Mouse (Mus musculus): ENCODE measurements at regions not wholly inside any gene's neighbourhood (a gene's known extent, or its start where the extent isn't known, plus 50 kb on each side); places are given as distances from the start of the nearest gene placed in this dataset.

DNA sequence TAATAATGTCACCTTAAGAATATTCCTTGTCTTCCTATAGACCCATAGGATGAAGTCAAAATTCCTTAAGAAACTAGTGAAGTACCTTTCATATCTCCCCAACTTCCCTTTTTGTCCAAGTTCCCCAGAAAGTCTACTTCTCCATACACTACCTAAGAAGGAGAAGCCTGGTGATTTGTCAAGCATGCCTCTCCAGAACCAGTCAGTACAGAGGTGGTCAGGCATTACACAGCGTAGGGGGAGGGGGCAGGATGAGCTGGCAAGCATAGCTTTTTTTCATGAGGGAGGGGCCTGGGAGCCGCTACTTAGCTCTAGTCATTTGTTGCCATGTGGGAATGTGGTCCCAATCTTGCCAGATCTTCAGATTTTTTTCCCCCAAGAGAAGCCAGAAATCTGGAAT, 54.0 kb upstream of the Satb2 start:
- DNase-seq (ENCODE audit: low spot score): no peak

DNA sequence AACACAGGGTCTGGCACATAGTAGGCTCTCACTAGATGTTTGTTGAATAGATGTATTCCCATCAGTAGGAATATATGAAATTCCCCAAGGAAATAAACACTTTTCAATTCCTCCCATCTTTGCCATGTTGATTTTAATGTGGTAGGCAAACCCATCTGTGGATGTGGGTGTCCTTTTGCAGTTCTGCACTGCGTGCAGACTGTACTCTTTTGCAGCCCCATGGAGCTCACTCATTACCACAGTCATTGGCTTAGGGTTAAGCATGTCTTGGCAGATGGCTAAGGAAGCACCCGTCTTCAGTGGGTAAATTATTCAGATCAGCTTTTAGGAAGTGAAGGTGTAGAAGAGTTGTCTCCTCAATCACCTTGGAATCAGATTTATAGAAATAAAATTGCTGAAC, 54.8 kb upstream of the Satb2 start:
- no peak for DNase-seq (ENCODE audit: low spot score)

DNA sequence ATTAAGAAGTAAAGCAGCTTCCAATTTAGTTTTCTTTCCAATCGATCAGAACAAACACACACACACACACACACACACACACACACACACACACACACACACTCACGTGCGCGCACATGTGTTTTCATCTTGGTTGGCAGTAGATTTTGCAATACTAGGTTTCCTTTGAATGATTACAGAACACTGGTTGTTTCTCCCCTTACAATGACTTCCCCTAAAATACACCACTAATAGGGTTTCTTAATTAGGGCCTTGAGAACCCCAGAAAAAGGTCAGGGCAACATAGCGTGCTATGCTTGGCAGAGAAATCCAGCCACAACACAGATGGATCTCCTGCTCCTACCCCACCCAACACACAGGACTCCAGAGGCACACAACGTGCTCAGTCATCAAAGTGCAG, 56.0 kb upstream of the Satb2 start:
- DNase-seq (ENCODE audit: low spot score): no peak

DNA sequence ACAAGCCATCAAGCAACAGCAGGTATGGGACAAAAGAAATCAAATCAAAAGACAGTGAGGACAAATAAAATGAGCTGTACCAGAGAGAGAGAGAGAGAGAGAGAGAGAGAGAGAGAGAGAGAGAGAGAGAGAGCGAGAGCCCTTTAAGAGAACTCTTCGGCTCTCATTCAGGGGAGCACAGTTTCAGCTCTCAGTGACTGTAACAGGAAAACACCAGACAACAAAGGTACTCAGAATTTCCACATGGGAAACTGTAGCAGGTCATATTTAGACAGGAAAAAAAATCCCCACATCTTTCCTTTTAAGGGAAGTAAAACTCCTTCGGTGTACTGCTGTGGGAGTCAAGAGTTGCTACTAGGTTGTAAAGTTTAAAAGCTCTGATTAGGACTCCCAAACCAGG, 57.9 kb upstream of the Satb2 start:
- no peak for DNase-seq (ENCODE audit: low spot score)

DNA sequence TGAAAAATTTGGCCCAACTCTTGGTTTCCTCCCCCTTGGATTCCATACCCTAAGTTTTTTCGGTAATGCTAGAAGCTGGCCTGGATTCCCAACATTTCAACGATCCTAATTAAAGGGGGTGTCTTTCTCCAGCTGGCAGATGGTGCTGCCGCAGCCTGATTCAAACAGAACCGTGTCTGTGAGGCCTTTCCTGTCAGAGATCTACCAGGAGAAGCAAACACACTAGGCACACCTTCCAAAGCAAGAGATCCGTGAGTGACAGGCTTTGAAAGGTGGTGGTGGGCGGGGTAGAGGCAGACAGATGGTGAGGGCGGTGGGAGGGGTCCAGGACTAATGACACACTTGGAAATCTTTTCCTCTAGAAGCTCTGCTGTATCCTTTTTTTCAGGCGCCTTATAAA, 61.8 kb upstream of the Satb2 start:
- no peak for DNase-seq (ENCODE audit: low spot score)

DNA sequence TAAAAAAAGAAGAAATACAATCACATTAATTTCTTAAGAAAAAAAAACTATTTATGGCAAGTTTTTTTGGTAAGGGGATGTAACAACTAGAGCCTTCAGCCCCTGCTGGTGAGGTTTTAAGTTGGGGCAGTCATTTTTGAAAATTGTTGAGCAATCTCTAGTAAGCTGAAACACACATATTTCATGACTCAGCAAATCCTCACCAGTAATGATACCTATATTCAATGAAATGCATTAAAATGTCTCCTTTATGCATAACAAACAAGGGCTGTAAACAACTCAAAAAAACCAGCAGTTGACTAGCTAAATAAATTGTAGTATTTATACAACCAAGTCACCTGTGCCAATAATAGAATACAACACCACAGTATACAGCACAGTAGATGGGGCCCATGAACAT, 63.1 kb upstream of the Satb2 start:
- no peak for DNase-seq (ENCODE audit: low spot score)

DNA sequence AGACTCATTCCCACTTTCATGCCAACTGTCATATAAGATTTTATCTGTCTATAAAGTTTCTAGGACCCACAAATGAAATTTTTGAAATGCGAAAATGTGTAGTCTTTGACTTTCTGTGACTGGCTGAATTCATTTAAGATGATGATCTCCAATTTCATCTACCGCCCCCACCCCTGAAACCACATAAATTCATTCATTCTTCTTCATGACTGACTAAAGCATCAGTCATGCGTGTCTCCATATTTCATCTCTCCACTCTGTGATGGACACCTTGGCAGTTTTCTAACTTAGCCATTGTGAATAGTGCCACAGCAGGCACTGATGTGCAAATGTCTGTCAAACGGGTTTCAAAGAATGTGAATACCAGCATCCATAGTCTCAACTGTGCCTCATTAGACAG, 75.4 kb upstream of the Satb2 start:
- no peak for DNase-seq (ENCODE audit: low spot score)

DNA sequence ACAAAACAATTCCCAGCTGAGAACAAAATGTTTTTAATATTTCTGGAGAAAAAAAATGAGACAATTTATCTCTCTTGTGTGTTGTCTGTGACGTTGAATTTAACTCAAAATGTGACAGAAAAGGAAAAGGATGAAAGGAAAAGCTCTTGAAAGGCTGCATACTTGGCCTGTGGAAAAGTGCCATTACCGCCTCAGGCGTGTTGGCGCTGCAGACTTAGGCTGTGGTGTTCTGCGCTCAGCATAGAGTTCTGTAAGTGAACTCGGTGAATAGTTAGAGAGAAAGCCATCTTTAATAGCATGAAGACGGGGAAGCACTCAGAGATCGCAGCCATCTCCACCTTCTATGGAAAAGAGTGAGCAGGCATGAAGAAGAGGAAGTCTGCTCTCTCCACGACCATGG, 77.5 kb upstream of the Satb2 start:
- no peak for DNase-seq (ENCODE audit: low spot score)

DNA sequence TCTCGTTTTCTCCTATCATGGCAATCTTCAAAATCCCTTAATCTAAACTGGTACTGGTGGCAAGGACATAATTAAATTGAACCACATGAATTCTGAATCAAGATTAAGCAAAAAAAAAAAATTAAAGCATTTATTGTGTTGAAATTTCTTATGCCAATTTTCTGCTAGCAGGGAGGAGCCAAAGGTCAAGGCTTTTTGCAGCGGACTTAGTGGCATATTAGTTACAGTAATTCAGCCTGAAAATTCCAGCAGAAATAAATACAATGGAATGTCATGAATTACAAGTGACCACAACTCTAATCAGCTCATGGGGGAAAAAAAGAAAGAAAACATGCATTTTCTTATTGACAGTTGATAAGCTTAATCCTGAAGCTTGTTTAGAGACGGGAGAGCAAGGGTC, 80.8 kb upstream of the Satb2 start:
- DNase-seq (ENCODE audit: low spot score): no peak

DNA sequence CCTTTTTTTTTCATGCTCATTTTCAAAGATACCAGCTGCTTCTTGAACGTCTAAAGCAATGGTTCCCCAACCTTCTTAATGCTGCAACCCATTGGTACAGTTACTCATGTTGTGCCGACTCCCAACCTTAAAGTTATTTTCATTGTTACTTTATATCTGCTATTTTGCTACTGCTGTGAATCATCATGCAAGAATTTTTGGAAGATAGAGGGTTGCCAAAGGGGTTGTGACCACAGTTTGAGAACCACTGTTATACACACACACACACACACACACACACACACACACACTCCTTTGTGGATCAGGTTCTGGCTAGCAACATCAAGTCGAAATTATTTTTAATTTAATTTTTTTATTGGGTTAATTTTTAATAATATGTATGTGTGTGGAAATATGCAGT, 96.8 kb upstream of the Satb2 start:
- no peak for DNase-seq (ENCODE audit: low spot score)

DNA sequence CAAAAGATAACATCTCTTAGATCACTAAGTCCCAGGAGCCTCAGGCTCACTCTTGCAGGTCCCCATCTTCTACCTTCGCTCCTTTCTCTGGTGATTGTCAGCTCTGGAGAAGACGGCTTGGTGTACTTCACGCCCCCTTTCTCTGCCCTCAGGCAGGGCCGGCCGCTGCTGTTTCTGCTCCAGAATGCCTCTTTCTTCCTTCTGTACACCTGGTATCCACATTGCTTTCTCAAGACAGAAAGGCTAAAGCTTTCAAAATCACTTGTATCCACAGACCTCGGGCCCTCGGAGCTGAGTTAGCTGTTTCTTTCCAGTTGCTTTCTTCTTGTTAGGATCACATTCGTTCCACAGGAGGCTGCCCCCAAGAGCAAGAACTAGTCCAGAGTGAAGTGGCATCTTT, 98.2 kb upstream of the Satb2 start:
- DNase-seq (ENCODE audit: low spot score): no peak

DNA sequence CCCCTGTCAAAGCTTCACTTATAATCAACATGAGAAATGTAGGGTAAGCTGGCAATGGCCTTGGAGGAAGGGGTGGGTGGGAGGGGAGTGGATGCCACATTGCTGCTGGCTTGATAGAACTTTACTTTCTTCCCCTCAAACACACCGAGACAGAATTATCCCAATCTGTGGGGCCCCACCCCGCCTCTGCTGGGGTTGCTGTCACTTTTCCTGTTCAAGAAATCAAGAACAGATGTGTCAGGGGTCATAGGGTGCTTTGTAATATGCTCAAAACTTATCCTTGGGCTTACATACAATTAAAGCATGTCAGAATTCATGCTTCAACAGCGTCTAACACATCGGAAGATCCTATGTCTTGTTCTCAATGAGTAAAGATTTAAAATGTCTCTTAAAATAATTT, 101.9 kb upstream of the Satb2 start:
- no peak for DNase-seq (ENCODE audit: low spot score)

DNA sequence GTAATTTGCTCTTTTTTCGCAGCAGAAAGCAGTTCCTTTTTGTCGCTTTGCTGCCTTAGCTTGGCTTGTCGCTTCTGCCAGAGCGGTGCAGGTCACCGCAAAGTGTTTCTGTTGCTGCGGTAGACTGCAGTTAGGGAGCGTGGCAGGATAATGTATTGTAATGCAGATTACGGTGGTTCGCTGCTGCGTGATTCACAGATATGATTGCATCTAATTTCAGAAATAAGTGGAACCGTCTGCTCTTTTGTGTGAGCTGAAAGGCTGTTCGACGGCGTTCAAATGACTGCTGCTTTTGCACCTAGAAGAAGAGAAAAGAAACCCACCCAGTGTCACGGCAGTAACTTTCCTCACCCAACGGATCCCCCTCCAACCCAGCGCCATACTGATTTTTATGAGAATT, 104.7 kb upstream of the Satb2 start:
- DNase-seq (ENCODE audit: low spot score): no peak

DNA sequence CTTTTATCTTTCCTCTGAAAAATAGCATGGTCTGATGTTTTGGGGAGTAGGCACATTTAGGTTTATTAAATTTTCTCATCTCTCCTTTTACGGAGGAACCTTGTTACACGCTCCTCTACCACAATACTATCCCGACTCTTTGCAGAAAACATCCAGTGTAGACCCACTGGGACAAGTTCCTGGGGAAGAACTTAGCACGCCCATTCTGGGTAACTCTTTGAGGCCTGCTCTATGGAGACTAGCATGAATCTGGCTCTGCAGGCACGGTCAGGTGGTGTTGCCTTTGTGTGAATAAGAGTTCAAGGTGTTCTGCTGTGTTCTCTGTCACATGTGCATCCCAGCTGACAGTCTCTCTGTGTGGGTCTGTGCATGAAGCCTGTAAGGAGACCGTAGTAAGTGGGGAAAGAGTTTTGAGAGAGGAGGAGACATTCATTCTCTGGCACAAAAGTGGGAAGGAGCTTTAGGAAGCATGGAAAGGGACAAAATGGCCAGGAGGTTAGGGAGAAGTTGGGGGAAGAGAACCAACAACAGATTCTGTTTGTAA, 105.2 kb upstream of the Satb2 start:
- DNase-seq (ENCODE audit: low spot score): no peak

DNA sequence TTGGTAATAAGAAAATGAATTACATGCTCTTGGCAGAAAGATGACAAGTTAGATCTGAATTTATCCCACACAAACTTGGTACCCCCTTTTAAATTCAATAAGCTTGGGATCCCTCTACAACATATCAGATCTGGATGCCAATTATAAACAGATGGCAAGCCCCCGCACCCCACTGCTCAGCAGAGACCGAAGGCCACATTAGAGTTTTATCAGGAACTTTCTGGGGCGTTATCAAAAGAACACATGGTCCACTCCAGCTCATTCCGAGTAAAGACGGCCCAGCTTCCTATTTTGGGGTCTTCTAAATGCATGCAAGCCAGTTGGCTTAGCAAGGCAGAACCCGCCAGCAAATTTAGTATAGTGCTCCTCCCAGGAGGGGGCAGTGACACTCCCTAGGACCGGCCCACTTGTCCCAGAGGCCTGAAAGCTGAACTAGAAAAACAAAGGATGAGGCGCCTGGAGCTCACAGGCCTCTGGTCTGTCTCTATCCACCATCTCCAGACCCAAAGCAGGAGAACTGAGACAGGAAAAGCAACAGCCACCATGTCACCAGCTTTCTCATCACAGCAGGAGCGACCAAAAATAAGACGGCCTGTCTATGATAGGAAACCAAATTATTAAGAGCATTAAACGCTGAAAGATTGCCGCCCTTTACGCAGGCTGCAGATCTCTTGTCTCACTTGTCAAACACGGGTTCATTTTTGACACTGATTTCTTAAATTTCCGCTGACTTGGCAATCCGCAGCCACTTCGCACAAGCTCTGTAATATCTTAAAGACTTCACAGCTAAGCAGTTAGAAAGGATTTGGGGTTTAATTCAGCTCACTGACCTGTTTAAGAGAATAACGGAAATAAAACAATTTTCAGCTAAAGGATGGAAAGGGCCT, 117.2 kb upstream of the Satb2 start:
- DNase-seq (ENCODE audit: low spot score): no peak

DNA sequence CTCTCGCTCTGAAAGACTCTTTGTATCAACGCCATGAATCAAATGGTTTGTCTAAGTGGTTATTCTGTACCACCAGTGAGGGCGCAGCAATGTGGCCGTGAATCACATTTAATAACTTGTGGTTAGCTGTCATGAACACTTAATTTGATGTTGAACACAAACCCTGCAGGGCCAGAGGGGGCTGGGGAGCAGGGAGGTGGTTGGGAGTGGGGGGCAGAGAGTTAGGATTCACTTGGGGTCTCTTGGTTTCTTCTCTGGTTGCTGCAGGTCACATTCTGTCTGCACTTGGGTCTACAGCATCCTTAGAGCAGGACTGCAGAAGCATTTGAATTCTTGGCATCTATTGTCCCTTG, 117.8 kb upstream of the Satb2 start:
- DNase-seq (ENCODE audit: low spot score): no peak

DNA sequence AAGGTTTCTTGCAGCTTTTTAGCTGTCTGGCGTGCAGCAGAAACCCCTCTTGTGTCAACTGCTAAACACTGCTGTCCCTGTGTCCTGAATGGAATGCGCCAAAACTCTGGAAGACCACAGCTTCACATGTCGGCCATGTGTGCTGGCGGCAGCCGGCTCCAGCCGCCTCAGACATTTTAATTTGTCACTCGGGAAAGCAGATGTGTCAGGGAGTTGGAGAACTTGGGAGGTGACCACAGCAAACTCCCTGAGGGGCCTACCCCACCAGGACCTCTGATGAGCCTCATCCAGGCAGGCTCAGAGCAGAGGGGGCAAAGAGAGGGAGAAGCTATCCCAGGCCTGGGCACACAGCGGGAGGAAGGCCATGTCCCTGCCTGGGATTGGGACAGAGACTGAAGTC, 118.3 kb upstream of the Satb2 start:
- DNase-seq (ENCODE audit: low spot score): no peak

DNA sequence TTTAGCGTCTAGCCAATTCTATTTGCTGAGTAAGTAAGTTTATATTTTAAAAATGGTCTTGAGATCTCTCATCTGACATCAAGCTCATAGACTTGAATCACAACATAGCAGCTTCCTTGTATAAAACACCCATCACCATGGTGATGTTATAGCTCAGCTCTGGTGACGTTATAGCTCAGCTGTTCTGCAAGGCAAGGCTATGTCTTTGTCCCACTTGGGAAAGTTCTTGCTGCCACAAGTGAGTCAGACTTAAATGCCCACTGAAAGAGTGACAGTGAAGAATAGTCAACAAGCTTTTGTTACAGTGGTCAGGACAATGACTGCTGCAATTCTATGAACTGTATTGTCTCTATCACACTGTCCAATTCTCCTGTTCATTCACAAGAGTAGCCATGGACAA, 122.2 kb upstream of the Satb2 start:
- DNase-seq (ENCODE audit: low spot score): no peak

DNA sequence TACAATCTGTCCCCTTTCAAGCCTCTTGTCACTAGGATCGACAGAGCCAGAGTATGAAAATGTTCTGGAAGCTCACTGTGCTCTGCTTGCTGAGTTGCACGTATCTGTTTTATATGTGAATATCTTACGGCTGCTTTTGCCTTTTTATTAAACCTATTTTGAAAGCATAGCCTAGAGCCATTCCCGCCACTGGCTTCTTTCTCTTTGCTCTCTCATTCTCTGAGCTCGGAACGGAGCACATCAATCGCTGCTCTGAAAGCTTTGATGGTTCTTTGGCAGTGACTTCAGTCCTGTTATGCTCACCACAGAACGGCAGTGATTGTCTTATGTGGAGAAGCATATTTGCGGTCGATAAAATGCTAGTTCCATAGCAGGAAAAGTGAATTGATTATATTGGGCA, 128.9 kb upstream of the Satb2 start:
- DNase-seq (ENCODE audit: low spot score): no peak

DNA sequence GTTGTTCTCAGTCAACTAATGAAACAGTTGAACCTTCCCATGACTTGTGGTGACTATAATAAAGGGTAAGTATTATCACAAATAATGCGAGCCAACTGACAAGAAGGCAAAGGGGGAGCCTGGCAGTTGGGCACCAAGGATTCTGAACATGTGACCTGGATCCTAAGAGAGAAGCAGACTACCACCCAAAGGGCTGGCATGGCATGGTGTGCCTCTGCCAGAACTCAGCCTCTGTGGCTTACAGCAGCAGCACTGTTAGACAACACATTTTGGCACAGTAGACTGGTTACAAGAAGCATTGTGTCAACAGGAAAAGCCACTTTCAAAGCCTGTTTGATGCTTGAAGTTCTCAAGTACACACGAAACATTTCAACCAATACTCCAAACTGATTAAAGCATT, 142.2 kb upstream of the Satb2 start:
- DNase-seq (ENCODE audit: low spot score): no peak

DNA sequence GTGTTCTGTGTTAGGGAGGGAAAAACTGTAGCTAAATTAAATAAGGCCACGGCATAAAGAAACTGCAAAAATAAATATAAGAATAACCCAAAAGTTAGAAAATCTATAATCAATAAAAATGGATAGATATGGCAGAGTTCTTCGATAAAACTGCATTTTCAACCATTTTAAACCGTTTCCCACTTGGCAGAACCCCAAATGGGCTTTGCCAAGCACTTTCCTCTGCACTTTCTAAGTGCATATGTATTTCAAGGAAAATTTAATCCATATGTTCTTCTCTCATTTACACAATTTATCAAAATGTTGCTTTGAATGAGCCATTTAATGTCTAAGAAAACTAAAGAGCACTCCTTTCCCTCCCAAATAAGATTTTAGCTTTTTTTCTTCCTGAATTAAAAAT, 165.7 kb upstream of the Satb2 start:
- DNase-seq (ENCODE audit: low spot score): no peak

DNA sequence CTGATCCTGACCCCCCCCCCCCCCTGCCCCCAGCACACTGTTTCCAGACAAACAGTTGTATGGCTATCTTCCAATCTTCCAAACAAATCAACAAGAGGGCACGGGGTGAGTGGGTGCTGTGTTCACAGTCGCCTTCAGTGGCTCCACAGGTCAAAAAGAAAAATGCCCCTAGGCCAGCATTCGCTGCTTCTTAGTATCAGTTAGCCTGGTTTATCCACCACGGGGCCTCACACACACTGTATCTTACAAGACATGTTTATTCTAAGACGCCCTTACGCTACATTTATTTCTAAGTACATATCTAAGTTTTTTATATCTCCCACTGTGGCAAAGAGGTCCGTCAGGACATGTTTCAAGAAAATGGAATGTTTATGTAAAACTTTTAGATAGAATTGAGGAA, 177.4 kb upstream of the Satb2 start:
- no peak for DNase-seq (ENCODE audit: low spot score)

DNA sequence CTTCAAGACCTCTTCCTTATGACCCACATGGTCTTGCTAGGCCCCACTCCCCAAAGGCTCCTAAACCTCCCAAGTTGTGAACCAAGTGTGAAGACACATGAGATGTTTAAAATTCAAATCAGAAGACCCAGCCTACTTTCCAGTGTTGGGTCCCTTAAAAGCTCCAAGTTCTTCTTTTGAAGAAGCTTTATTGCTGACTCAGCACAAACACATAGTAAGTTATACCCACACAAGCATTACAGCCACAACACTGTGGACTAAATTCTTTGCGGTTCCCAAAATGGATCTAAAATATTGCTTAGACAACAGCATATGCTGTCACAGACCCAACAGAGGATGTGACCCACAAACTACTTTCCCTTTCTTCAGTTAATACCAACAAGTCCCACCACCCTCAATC, 186.0 kb upstream of the Satb2 start:
- no peak for DNase-seq (ENCODE audit: low spot score)

DNA sequence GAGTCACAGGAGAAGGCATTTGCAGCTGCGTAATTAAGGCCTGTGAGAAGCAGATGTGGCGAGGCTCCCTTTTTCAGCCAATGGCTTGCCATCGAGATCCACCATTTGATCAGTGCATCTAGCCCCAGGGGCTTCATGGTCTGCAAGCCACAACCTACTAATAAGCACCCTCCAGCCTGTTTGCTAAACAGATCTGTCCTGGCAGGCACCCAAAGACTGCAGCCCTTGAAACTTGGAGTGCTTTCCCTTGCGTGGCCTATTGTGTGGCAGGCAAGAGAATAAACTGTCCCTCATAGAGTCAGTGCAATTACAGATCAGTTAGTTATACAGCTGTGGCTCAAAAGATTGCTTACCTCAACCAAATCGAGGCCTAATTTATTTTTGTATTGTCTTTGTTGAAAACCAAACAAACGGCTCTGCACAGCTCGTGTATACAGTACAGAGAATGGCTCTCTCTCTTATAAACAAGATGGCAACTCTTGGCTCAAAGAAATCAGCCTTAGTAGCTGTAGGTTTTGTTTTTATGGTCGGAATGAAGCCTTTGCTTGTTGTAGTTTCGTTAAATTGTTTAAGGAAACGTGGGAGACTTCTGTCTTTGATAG, 195.9 kb upstream of the Satb2 start:
- no peak for DNase-seq (ENCODE audit: low spot score)

All from urinary bladder, postnatal 25 days (tissue).